Mouse (Mus musculus) neural tube, embryonic 15.5 days (tissue): ENCODE data around the gene Nit1. TPM values are rescaled to one million over a fixed set of nuclear protein-coding genes. Genes with fewer than 3 reads are reported as not detected.
"Not testable (repeated sequence)": the region's sequence is repeated elsewhere in the genome, so short reads cannot be mapped to it uniquely, and the experiment has no call there.

Experiments
- ATAC-seq: fragments of 200-750 bp; cut with Nextera tagmentation; 2 replicates; pipeline ENCODE4 v1.8.0; 2017; ENCODE audit warnings: mild to moderate bottlenecking, moderate TSS enrichment, moderate library complexity; ENCODE audit not compliant: low FRiP score
- H3K27ac ChIP-seq: fragments of 300-500 bp; sonication (generic); replicated peaks from 2 replicates; pipeline ENCODE4 v1.5.1; 2015; ENCODE audit warnings: mild to moderate bottlenecking, inconsistent platforms
- H3K27me3 ChIP-seq: fragments of 300-500 bp; sonication (generic); replicated peaks from 2 replicates; pipeline ENCODE4 v1.6.1; 2015; ENCODE audit warnings: inconsistent platforms
- H3K36me3 ChIP-seq: fragments of 300-500 bp; sonication (generic); 2 replicates; pipeline ENCODE4 v1.6.1; 2015; ENCODE audit warnings: inconsistent platforms
- H3K4me1 ChIP-seq: fragments of 300-500 bp; sonication (generic); 2 replicates; pipeline ENCODE4 v1.6.1; 2015; ENCODE audit warnings: inconsistent platforms
- H3K4me2 ChIP-seq: fragments of 300-500 bp; sonication (generic); 2 replicates; pipeline ENCODE4 v1.6.1; 2015; ENCODE audit warnings: inconsistent platforms, mild to moderate bottlenecking, moderate library complexity
- H3K4me3 ChIP-seq: fragments of 300-500 bp; sonication (generic); replicated peaks from 2 replicates; pipeline ENCODE4 v1.5.1; 2015; ENCODE audit warnings: mild to moderate bottlenecking, inconsistent platforms
- H3K9ac ChIP-seq: fragments of 300-500 bp; sonication (generic); replicated peaks from 2 replicates; pipeline ENCODE4 v1.6.1; 2015; ENCODE audit warnings: mild to moderate bottlenecking, inconsistent platforms
- H3K9me3 ChIP-seq: fragments of 300-500 bp; sonication (generic); replicated peaks from 2 replicates; pipeline ENCODE4 v1.6.1; 2016; ENCODE audit warnings: inconsistent platforms
- WGBS: fragments of 180-500 bp; shearing (Covaris S2); methylation state at CpG from one replicate; pipeline ENCODE4 v1.1.7; 2015; ENCODE audit warnings: mixed read lengths; 5-methylcytosine and 5-hydroxymethylcytosine counted together
- polyA plus RNA-seq: library from polyadenylated mRNA; unstranded; fragments of >200 nt; fragmentation: Nextera tagmentation; extraction: Ambion mirVana; gene quantifications from 2 replicates; pipeline ENCODE4 v1.2.1, GENCODE M21; 2015

The Nit1 gene
- polyA plus RNA-seq, 1 experiment from 2014 or later: 53.0 TPM

DNA sequence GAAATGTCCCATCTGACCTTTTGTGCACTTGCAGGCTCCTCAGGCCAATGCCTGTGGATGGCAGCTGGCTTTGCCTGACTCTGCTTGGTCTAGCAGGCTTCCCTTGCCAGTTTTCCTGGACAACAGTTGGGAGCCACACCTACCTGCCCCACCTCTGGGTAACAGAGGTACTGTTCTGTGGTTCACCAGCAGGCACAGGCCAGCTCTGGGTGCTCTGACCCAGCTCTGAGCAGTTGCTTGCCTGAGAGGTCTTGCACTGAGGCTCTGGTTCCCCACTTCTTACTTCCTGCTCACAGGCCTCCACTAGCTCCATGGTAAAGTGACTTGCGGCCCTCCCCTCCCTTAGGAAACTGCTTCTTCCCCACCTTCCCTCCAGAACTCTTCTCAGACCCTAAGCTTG, 23.4 kb downstream of the Nit1 start:
- no peak for ATAC-seq
- H3K4me3 ChIP-seq: no peak overlapping the region

DNA sequence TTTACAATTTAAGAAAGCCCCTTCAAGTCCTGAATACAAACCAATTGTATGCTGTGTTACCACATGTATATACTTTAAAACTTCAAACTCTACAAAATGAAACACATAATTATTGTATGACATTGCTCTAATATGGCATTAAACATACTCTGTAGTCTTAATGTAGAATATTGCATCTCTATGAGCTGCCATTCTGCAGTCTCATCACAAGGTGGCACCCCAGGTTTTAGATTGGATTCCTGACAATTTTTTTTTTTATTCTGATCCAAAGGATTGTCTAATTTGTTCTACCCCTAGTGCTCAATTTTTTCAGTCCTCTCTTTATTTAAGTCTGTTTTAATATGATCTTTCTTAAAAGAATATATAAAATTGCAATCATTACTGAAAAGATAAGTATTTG, 24.0 kb downstream of the Nit1 start:
- H3K36me3 ChIP-seq: no peaks in the 10 kb centered on the region; the same call in 1 of the 2 replicates
- H3K9me3 ChIP-seq: no peaks in the 10 kb centered on the region
- H3K27me3 ChIP-seq: no peaks in the 10 kb centered on the region
- no peak overlapping the region for H3K27ac ChIP-seq
- H3K4me3 ChIP-seq: no peak overlapping the region
- no peak overlapping the region for H3K9ac ChIP-seq
- no peak overlapping the region for H3K4me2 ChIP-seq
- ATAC-seq: no peak
- H3K4me1 ChIP-seq: peaks cover 17% of the 10 kb centered on the region

More for the DNA sequence above, 23.4 kb downstream of the Nit1 start:
- no peak overlapping the region for H3K27ac ChIP-seq
- peaks cover 21% of the 10 kb centered on the region for H3K4me1 ChIP-seq
- no peaks in the 10 kb centered on the region; the same call in 1 of the 2 replicates for H3K36me3 ChIP-seq
- no peaks in the 10 kb centered on the region for H3K27me3 ChIP-seq
- WGBS: 93% methylated on average over 1 of the region's 1 CpGs
- no peak overlapping the region for H3K9ac ChIP-seq
- H3K4me2 ChIP-seq: no peak overlapping the region
- H3K9me3 ChIP-seq: no peaks in the 10 kb centered on the region

DNA sequence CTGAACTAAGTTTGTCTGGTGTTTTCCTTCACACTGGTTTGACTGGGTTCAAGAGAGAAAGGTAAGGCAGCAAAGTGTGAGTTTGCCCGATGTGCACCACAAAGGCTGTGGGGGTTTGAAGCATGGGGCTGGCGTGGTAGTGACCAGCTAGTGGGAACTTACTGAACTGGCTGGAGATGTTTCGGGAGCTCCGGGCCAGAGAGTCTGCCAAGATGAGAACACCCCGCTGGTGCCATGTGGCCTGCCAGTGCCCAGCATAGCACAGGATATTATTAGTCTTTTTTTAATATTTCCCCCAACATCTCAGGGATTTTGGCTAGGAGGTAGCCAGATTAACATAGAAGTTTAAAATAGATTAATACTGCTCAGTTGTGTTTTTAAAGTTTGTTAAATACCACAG, 25.3 kb downstream of the Nit1 start:
- Histone ChIP-seq H3K4me3 (no peak overlapping the region), H3K4me2 (peak overlapping the region; percentile 9; the same call in 1 of the 2 replicates), H3K27me3 (no peaks in the 10 kb centered on the region), H3K9ac (no peak overlapping the region), H3K9me3 (no peaks in the 10 kb centered on the region), H3K36me3 (no peaks in the 10 kb centered on the region; the same call in 1 of the 2 replicates), H3K27ac (no peak overlapping the region), H3K4me1 (0 out of 2 replicates have a peak, but pooled peaks cover 6% of the 10 kb centered on the region)
- no peak for ATAC-seq
- 18% methylated on average over 5 of the region's 5 CpGs for WGBS

DNA sequence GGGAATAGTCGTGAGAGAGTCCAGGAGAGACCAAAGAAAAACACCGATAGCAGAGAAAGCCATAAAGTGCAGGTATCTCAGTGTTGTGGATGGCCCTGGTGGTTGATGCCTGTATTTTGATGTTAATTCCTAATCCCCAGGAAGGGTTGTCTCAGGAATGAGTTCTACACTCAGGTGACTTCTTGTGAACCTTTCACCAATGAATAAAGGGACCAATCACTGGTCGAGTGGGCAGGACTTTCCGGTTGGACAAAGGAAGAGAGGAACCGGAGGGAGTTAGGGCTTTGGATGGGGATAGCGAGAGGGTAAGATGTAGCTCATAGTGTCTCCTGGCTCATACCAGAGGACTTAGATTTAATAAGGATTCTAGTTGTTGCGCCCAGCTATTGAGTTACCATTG, 25.7 kb downstream of the Nit1 start:
- Histone ChIP-seq H3K4me1 (0 out of 2 replicates have a peak, but pooled peaks cover 4% of the 10 kb centered on the region), H3K27ac (no peak overlapping the region), H3K9ac (no peak overlapping the region), H3K9me3 (no peaks in the 10 kb centered on the region), H3K36me3 (no peaks in the 10 kb centered on the region), H3K4me2 (peak overlapping the region; percentile 9; the same call in 1 of the 2 replicates), H3K4me3 (no peak overlapping the region), H3K27me3 (no peaks in the 10 kb centered on the region)
- WGBS: 10% methylated on average over 7 of the region's 7 CpGs
- no peak for ATAC-seq

DNA sequence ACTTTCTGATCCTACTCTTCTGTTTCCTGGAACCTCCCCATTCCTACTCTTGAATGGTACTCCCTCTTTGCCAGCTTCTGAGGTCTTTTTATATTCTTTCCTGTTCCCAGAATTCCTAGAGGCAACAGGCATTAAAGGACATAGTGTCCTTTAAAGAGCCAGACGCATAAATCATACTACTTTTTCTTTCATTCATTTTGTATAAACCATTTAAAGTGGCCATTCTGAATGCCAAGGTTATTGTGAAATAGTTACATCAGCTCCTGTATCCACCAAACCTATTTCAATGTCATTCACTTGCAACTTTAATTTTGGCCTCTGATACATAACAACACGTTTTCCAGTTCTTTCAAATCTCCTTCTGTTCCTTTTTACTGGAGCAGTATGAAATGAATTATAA, 36.1 kb downstream of the Nit1 start:
- Histone ChIP-seq H3K4me1 (no peaks in the 10 kb centered on the region), H3K27ac (no peak overlapping the region), H3K27me3 (0 out of 2 replicates have a peak, but pooled peaks cover 7% of the 10 kb centered on the region), H3K36me3 (no peaks in the 10 kb centered on the region), H3K9ac (no peak overlapping the region), H3K9me3 (no peaks in the 10 kb centered on the region), H3K4me3 (no peak overlapping the region), H3K4me2 (no peak overlapping the region)
- WGBS: 80% methylated on average over 2 of the region's 2 CpGs
- no peak for ATAC-seq

DNA sequence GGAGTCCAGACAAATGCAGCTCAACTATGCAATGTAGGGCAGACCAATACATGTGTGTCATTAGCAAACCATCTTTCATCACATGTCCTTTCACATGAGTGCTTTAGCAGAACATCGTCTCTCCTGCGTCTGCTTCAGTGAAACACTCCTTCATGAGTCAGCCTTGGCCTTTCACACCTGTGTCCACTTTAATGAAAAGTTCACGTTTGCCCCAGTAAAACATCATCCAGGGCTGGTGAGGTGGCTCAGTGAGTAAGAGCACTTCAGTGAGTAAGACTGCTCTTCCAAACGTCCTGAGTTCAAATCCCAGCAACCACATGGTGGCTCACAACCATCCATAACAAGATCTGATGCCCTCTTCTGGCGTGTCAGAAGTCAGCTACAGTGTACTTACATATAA, 39.3 kb downstream of the Nit1 start:
- not testable (repeated sequence) for H3K4me1 ChIP-seq, H3K27ac ChIP-seq, H3K9ac ChIP-seq, ATAC-seq, H3K4me3 ChIP-seq, H3K4me2 ChIP-seq, H3K27me3 ChIP-seq, H3K9me3 ChIP-seq, H3K36me3 ChIP-seq
- WGBS: 71% methylated on average over 5 of the region's 5 CpGs

DNA sequence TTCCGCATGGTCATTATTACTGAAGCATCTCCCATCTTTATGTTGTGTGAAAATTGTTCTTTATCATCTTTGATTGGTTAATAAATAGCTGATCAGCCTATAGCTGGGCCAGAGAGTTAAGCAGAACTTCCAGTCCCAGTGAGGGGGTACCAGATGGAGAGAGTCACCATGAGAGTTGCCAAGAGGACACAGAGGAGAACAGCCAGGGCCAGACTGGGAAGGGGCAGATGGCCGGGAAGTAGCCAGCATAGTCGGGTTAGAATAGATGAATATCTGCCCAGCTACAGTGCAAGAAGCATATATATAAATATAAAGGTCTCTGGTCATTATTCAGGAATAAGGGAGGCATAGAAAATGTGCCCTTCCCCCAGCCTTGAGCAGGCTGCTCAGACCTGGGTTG, 47.2 kb downstream of the Nit1 start:
- Histone ChIP-seq H3K4me2 (no peak overlapping the region), H3K9me3 (no peaks in the 10 kb centered on the region), H3K27me3 (peaks cover 19% of the 10 kb centered on the region), H3K4me1 (peaks cover 12% of the 10 kb centered on the region), H3K27ac (no peak overlapping the region), H3K4me3 (no peak overlapping the region), H3K9ac (no peak overlapping the region), H3K36me3 (no peaks in the 10 kb centered on the region)
- no peak for ATAC-seq
- WGBS: 76% methylated on average over 3 of the region's 3 CpGs

DNA sequence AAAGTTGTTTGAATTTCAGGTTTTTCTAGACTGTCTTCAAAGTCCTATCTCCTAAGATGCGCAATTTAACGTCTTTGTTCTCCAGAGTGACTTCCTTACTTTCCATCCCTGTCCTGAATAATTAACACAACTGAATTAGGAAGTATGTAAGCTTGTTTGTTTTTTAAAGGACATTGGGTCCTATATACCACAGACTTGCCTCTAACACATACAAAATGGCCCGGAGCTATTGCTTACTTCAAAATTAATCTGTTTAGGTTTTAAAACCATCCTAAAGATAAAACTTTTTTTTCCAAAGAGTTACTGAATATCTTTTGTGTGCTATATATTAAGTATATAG, 50.4 kb downstream of the Nit1 start:
- H3K9ac ChIP-seq: peak overlapping the region; percentile 88
- ATAC-seq: peak; percentile 11; the same call in 1 of the 2 replicates
- peak overlapping the region; percentile 66 for H3K4me2 ChIP-seq
- H3K36me3 ChIP-seq: no peaks in the 10 kb centered on the region
- H3K27ac ChIP-seq: peak overlapping the region; percentile 97
- no peaks in the 10 kb centered on the region for H3K9me3 ChIP-seq
- H3K4me1 ChIP-seq: peaks cover 14% of the 10 kb centered on the region
- WGBS: 14% methylated on average over 3 of the region's 3 CpGs
- peaks cover 19% of the 10 kb centered on the region for H3K27me3 ChIP-seq
- H3K4me3 ChIP-seq: peak overlapping the region; percentile 77

DNA sequence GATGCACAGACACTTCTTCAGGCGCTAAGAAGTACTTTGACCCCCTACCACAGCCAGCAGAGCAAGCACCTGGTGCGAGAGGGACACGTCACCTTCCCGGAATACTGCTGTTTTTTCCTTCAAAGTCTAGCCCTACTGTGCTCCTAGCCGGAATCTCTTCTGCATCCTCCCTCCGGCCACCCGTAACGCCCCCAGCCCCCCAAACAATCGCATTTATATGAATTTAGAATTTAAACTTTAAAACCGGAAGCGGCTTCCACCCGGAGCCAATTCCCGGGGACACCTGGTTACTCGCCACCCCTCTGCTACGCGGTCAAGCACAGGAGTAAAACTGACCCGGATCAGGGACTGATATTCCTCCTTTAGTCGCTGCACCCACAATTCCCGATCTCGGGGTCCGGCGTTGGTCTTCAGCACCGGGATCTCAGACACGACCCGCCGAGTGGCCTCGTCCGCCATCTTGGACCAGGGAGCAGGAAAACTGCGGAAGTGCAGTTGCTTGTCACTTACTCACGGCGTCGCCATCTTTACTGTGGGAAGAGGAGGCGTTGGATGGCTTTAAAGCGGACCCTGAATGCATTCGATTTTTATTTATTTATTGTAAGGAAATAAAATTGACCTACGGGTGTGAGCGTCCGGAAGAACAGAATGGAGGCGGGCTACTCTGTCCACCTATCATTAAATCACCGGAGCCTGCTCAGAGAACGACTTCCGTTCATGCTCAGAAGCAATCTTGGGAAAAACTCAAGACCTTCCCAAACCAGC, 51.0 kb downstream of the Nit1 start, which contains the start of gene Ufc1:
Gene Ufc1, minus strand, starts transcription at position 727 of the 765 bp plus-strand sequence.
- 0 out of 2 replicates have a peak, but pooled peaks cover 5% of the 10 kb centered on the region for H3K36me3 ChIP-seq
- H3K27ac ChIP-seq: peak within 1 kb of the TSS; percentile 97
- peak within 1 kb of the TSS; percentile 88 for H3K9ac ChIP-seq
- H3K4me2 ChIP-seq: peak within 1 kb of the TSS; percentile 66
- peak; percentile 87 for ATAC-seq
- WGBS: under 1% methylated on average over 42 of the region's 42 CpGs
- H3K9me3 ChIP-seq: no peaks in the 10 kb centered on the region
- peaks cover 19% of the 10 kb centered on the region for H3K27me3 ChIP-seq
- H3K4me1 ChIP-seq: peaks cover 14% of the 10 kb centered on the region
- H3K4me3 ChIP-seq: peak within 1 kb of the TSS; percentile 77

DNA sequence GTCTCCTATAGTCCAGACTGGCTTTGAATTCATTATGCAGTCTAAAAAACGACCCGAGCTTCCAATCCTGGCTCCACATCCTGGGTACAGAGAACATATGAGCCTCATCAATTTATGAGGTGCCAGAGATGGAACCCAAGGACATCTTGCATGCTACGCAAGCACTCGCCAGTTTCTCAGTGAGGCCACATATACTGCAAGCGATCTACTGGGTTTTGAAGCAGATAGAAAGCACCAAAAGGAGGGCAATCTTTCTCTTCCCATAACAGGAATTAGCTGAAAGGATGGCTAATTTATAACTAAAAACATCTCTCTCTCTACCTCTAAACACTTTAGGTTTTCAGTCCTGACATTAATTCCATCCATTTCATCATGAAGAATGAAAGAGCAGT, 51.5 kb downstream of the Nit1 start:
- no peak; the same call in 1 of the 2 replicates for ATAC-seq
- Histone ChIP-seq H3K4me3 (peak overlapping the region; percentile 77), H3K36me3 (0 out of 2 replicates have a peak, but pooled peaks cover 11% of the 10 kb centered on the region), H3K4me2 (peak overlapping the region; percentile 66), H3K4me1 (peaks cover 14% of the 10 kb centered on the region), H3K27me3 (peaks cover 19% of the 10 kb centered on the region), H3K9me3 (no peaks in the 10 kb centered on the region), H3K27ac (peak overlapping the region; percentile 97), H3K9ac (peak overlapping the region; percentile 88)
- WGBS: 33% methylated on average over 5 of the region's 5 CpGs

DNA sequence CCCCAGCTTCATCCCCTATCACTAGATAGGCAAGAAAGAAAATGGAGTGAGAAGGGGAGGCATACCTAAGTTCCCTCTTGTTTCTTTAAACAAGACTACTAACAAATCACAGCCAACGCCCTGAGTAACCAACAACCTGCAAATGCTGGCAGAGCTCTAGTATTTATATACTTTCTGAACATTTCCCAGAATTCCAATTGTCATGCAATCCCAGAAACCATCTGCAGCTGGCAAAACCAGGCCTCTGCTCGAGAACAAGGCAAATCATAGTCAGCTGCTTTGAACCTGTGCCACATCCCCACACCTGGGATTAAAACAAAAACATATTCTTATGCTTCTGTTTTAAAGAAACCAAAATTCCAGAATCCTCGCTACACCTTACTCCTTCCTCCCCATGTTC, 52.1 kb downstream of the Nit1 start:
- H3K27ac ChIP-seq: peak overlapping the region; percentile 97; the same call in 1 of the 2 replicates
- peak overlapping the region; percentile 88; the same call in 1 of the 2 replicates for H3K9ac ChIP-seq
- ATAC-seq: no peak
- peaks cover 18% of the 10 kb centered on the region for H3K4me1 ChIP-seq
- peak overlapping the region; percentile 77 for H3K4me3 ChIP-seq
- 0 out of 2 replicates have a peak, but pooled peaks cover 15% of the 10 kb centered on the region for H3K36me3 ChIP-seq
- peak overlapping the region; percentile 66 for H3K4me2 ChIP-seq
- H3K9me3 ChIP-seq: no peaks in the 10 kb centered on the region
- 89% methylated on average over 3 of the region's 3 CpGs for WGBS
- H3K27me3 ChIP-seq: peaks cover 13% of the 10 kb centered on the region

DNA sequence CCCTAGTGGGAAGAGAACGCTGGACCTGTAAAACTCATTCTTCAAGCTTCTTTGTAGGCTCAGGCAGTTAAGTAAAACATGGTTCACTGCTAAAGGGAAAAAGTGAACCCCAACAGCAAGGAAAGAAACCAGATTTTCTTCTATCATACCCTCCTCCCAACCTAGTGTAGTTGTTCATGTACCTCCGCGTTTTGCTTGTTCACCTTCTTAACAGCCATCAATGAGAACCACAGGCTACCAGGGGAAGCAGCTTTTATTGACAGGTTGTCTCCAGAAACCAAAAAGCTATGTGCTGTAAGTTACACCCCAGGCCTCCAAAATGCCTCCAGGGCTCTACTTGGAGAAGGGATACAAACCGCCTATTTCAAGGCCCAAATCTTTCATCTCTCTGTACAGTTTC, 57.1 kb downstream of the Nit1 start:
- peak overlapping the region; percentile 81 for H3K4me3 ChIP-seq
- no peak for ATAC-seq
- H3K36me3 ChIP-seq: peaks cover 38% of the 10 kb centered on the region
- no peaks in the 10 kb centered on the region for H3K27me3 ChIP-seq
- H3K9ac ChIP-seq: no peak overlapping the region
- WGBS: 66% methylated on average over 4 of the region's 4 CpGs
- peak overlapping the region; percentile 69 for H3K4me2 ChIP-seq
- H3K27ac ChIP-seq: peak overlapping the region; percentile 93
- H3K4me1 ChIP-seq: peaks cover 44% of the 10 kb centered on the region
- H3K9me3 ChIP-seq: no peaks in the 10 kb centered on the region
